Mouse (Mus musculus): ENCODE measurements around the gene Olfr418.

GRCm38 (mm10) chr1:173315725-173316124 lies 49.9 kb downstream of the Olfr418 start:
- no peak for TF ChIP-seq POLR2A (IDR thresholded peaks at IDR 0.05; ENCODE audit: borderline replicate concordance, extremely low read depth, insufficient read depth, insufficient read length, poor library complexity, severe bottlenecking)
- TF ChIP-seq CTCF (IDR thresholded peaks at IDR 0.05; ENCODE audit: borderline replicate concordance, extremely low read depth, insufficient read depth, insufficient read length): no peak

All from brain, embryonic 14.5 days (tissue).